Mouse (Mus musculus) MEL (cell line): ENCODE results near the gene Prdm1. TPM values are rescaled to one million over a fixed set of nuclear protein-coding genes. Genes with fewer than 3 reads are reported as not detected.

ENCODE experiments used
- DNase-seq: peaks from one replicate; pipeline ENCODE4 v3.0.0; 2011; ENCODE audit warnings: low read depth, low spot score
- H3K27ac ChIP-seq: 2 replicates; pipeline ENCODE4 v1.5.1; 2012; ENCODE audit warnings: low read depth, mild to moderate bottlenecking, control low read depth, low read length, moderate library complexity; ENCODE audit not compliant: control insufficient read depth
- H3K27me3 ChIP-seq, 2 experiments: fragments of 150-350 bp in 1 of 2; sonication (generic) in 1 of 2; 2 replicates each; pipeline ENCODE4 v1.6.1; 2012; ENCODE audit warnings: low read length in 2 of 2, mild to moderate bottlenecking in 2 of 2, improper control_type of control experiment in 1 of 2, moderate library complexity in 1 of 2; ENCODE audit not compliant: insufficient read depth in 2 of 2, control insufficient read depth in 1 of 2
- H3K36me3 ChIP-seq, 2 experiments: 2 replicates each; pipeline ENCODE4 v1.6.1; 2012 to 2014; ENCODE audit warnings: low read length in 2 of 2, improper control_type of control experiment in 1 of 2, inconsistent platforms in 1 of 2, mild to moderate bottlenecking in 1 of 2; ENCODE audit not compliant: insufficient read depth in 2 of 2, control insufficient read depth in 1 of 2
- H3K4me1 ChIP-seq, 2 experiments: fragments of 150-350 bp in 1 of 2; sonication (generic) in 1 of 2; 2 replicates each; pipeline ENCODE4 v1.6.1; 2012; ENCODE audit warnings: low read length in 2 of 2, improper control_type of control experiment in 1 of 2, mild to moderate bottlenecking in 1 of 2; ENCODE audit not compliant: insufficient read depth in 2 of 2, control insufficient read depth in 1 of 2
- H3K4me3 ChIP-seq, 2 experiments: fragments of 150-350 bp in 1 of 2; sonication (generic) in 1 of 2; 2 replicates each; pipeline ENCODE4 v1.5.1; 2012; ENCODE audit warnings: low read depth in 2 of 2, low read length in 2 of 2, mild to moderate bottlenecking in 2 of 2, moderate library complexity in 2 of 2, control low read depth in 1 of 2, improper control_type of control experiment in 1 of 2; ENCODE audit not compliant: control insufficient read depth in 1 of 2, insufficient read depth in 1 of 2
- H3K79me2 ChIP-seq: 2 replicates; pipeline ENCODE4 v1.6.1; 2012; ENCODE audit warnings: mild to moderate bottlenecking, low read length, moderate library complexity; ENCODE audit not compliant: control insufficient read depth, poor library complexity, insufficient read depth
- H3K9ac ChIP-seq: 2 replicates; pipeline ENCODE4 v1.6.1; 2012; ENCODE audit warnings: low read depth, mild to moderate bottlenecking, control low read depth, low read length, moderate library complexity; ENCODE audit not compliant: control insufficient read depth, poor library complexity, severe bottlenecking
- H3K9me3 ChIP-seq: fragments of 150-350 bp; sonication (generic); replicated peaks from 2 replicates; pipeline ENCODE4 v1.6.1; 2012; ENCODE audit warnings: mild to moderate bottlenecking, low read length, improper control_type of control experiment, moderate library complexity; ENCODE audit not compliant: insufficient read depth
- BHLHE40 ChIP-seq: IDR thresholded peaks from 2 replicates; pipeline ENCODE4 v1.6.1; 2012; ENCODE audit warnings: low read depth, mild to moderate bottlenecking, inconsistent platforms, low read length, improper control_type of control experiment, borderline replicate concordance
- CHD2 ChIP-seq: IDR thresholded peaks from 2 replicates; pipeline ENCODE4 v1.6.1; 2011; ENCODE audit warnings: low read length, improper control_type of control experiment
- CTCF ChIP-seq, 3 experiments: IDR thresholded peaks in 2 of 3; conservative IDR thresholded peaks in 1 of 3; 2 replicates each; pipeline ENCODE4 v1.5.1; 2011 to 2012; ENCODE audit warnings: low read length in 3 of 3, low read depth in 2 of 3, mild to moderate bottlenecking in 2 of 3, improper control_type of control experiment in 1 of 3, inconsistent platforms in 1 of 3, mixed read lengths in 1 of 3, moderate library complexity in 1 of 3; ENCODE audit not compliant: control insufficient read depth in 1 of 3, insufficient read depth in 1 of 3, poor library complexity in 1 of 3, severe bottlenecking in 1 of 3
- E2F4 ChIP-seq: IDR thresholded peaks from 2 replicates; pipeline ENCODE4 v1.6.1; 2011; ENCODE audit warnings: low read depth, low read length, improper control_type of control experiment, borderline replicate concordance
- ETS1 ChIP-seq: IDR thresholded peaks from 2 replicates; pipeline ENCODE4 v1.6.1; 2012; ENCODE audit warnings: low read depth, mild to moderate bottlenecking, inconsistent platforms, low read length, improper control_type of control experiment, moderate library complexity
- HCFC1 ChIP-seq: IDR thresholded peaks from 2 replicates; pipeline ENCODE4 v1.6.1; 2012; ENCODE audit warnings: low read depth, mild to moderate bottlenecking, inconsistent platforms, low read length, improper control_type of control experiment, moderate library complexity
- JUND ChIP-seq: IDR thresholded peaks from 2 replicates; pipeline ENCODE4 v1.6.1; 2011; ENCODE audit warnings: low read depth, mild to moderate bottlenecking, improper control_type of control experiment, low read length
- MAFK ChIP-seq: IDR thresholded peaks from 2 replicates; pipeline ENCODE4 v1.6.1; 2011; ENCODE audit warnings: low read depth, mild to moderate bottlenecking, low read length, improper control_type of control experiment, borderline replicate concordance
- MAZ ChIP-seq: IDR thresholded peaks from 2 replicates; pipeline ENCODE4 v1.6.1; 2012; ENCODE audit warnings: low read depth, mild to moderate bottlenecking, inconsistent platforms, low read length, improper control_type of control experiment
- MEF2A ChIP-seq: IDR thresholded peaks from 2 replicates; pipeline ENCODE4 v1.6.1; 2014; ENCODE audit warnings: low read depth, mild to moderate bottlenecking, inconsistent platforms, low read length, improper control_type of control experiment; ENCODE audit not compliant: poor library complexity, insufficient replicate concordance, severe bottlenecking; ENCODE audit errors: extremely low read depth
- MXI1 ChIP-seq: IDR thresholded peaks from 2 replicates; pipeline ENCODE4 v1.6.1; 2011; ENCODE audit warnings: mild to moderate bottlenecking, low read depth, low read length, improper control_type of control experiment
- NELFE ChIP-seq: IDR thresholded peaks from 2 replicates; pipeline ENCODE4 v1.6.1; 2011; ENCODE audit warnings: low read depth, low read length, improper control_type of control experiment
- NRF1 ChIP-seq: IDR thresholded peaks from 2 replicates; pipeline ENCODE4 v1.6.1; 2014; ENCODE audit warnings: low read depth, mild to moderate bottlenecking, inconsistent platforms, low read length, improper control_type of control experiment, moderate library complexity; ENCODE audit not compliant: poor library complexity, insufficient read depth, severe bottlenecking
- POLR2AphosphoS5 ChIP-seq: IDR thresholded peaks from 2 replicates; pipeline ENCODE4 v1.6.1; 2012; ENCODE audit warnings: low read depth, borderline replicate concordance, mild to moderate bottlenecking, inconsistent platforms, low read length, moderate library complexity, mixed read lengths
- RAD21 ChIP-seq: IDR thresholded peaks from 2 replicates; pipeline ENCODE4 v1.6.1; 2011; ENCODE audit warnings: mild to moderate bottlenecking, low read depth, low read length, improper control_type of control experiment
- RCOR1 ChIP-seq: IDR thresholded peaks from 2 replicates; pipeline ENCODE4 v1.6.1; 2012; ENCODE audit warnings: low read depth, mild to moderate bottlenecking, inconsistent platforms, low read length, improper control_type of control experiment
- SIN3A ChIP-seq: IDR thresholded peaks from 2 replicates; pipeline ENCODE4 v1.6.1; 2012; ENCODE audit warnings: low read length, improper control_type of control experiment, inconsistent platforms
- SMC3 ChIP-seq: IDR thresholded peaks from 2 replicates; pipeline ENCODE4 v1.6.1; 2011; ENCODE audit warnings: low read depth, low read length, improper control_type of control experiment
- TAL1 ChIP-seq: IDR thresholded peaks from 2 replicates; pipeline ENCODE4 v1.6.1; 2012; ENCODE audit warnings: mild to moderate bottlenecking, inconsistent platforms, low read length, moderate library complexity, mixed read lengths
- TBP ChIP-seq: IDR thresholded peaks from 2 replicates; pipeline ENCODE4 v1.8.0; 2011; ENCODE audit warnings: low read depth, low read length, improper control_type of control experiment
- TCF12 ChIP-seq: IDR thresholded peaks from 2 replicates; pipeline ENCODE4 v1.6.1; 2014; ENCODE audit warnings: low read depth, mild to moderate bottlenecking, inconsistent platforms, low read length, improper control_type of control experiment, moderate library complexity
- USF2 ChIP-seq, 2 experiments: IDR thresholded peaks; 2 replicates each; pipeline ENCODE4 v1.6.1; 2011 to 2012; ENCODE audit warnings: improper control_type of control experiment in 2 of 2, low read length in 2 of 2, borderline replicate concordance in 1 of 2, inconsistent platforms in 1 of 2, low read depth in 1 of 2, mild to moderate bottlenecking in 1 of 2; ENCODE audit not compliant: insufficient read depth in 1 of 2
- ZKSCAN1 ChIP-seq: IDR thresholded peaks from 2 replicates; pipeline ENCODE4 v1.6.1; 2012; ENCODE audit warnings: low read depth, mild to moderate bottlenecking, inconsistent platforms, low read length, improper control_type of control experiment, moderate library complexity
- ZMIZ1 ChIP-seq: IDR thresholded peaks from 2 replicates; pipeline ENCODE4 v1.6.1; 2012; ENCODE audit warnings: low read depth, mild to moderate bottlenecking, inconsistent platforms, low read length, improper control_type of control experiment, moderate library complexity
- polyA plus RNA-seq, 2 experiments: library from polyadenylated mRNA; stranded (reverse) in 1 of 2; unstranded in 1 of 2; fragments of >175 nt in 1 of 2; fragments of >200 nt in 1 of 2; gene quantifications; 2 replicates each; pipeline versions ENCODE4 v1.2.1 to v1.2.4; 2012; ENCODE audit warnings: low replicate concordance in 2 of 2, low read depth in 1 of 2; ENCODE audit not compliant: insufficient read length in 2 of 2, insufficient read depth in 1 of 2, missing spikeins in 1 of 2
- total RNA-seq: library from RNA; depleted of rRNA; stranded (reverse); fragments of 300-350 nt; gene quantifications from 2 replicates; pipeline ENCODE4 v1.2.3, GENCODE M21; 2012

Gene Prdm1
- total and polyA plus RNA-seq, 3 experiments, result 0.14 TPM; not detected in 2

GRCm38 (mm10) chr10:44391509-44392290, 136.6 kb downstream of the Prdm1 start:
- TF ChIP-seq CTCF (IDR thresholded peaks at IDR 0.05 in 2 of 3, conservative IDR thresholded peaks at IDR 0.05 in 1 of 3; ENCODE audit: control insufficient read depth in 1 of 3, insufficient read depth in 1 of 3, low read depth in 2 of 3, low read length in 3 of 3, poor library complexity in 1 of 3, severe bottlenecking in 1 of 3) (no peak), JUND (no peak), BHLHE40 (no peak), NELFE (no peak), SMC3 (no peak), MXI1 (no peak), ETS1 (no peak), ZMIZ1 (no peak), MAZ (no peak), ZKSCAN1 (no peak), RAD21 (no peak), MEF2A (no peak), SIN3A (no peak), USF2 (IDR thresholded peaks at IDR 0.05; ENCODE audit: borderline replicate concordance in 1 of 2, insufficient read depth in 1 of 2, low read depth in 1 of 2, low read length in 2 of 2) (no peak), NRF1 (no peak), E2F4 (no peak), CHD2 (no peak)
- Histone ChIP-seq H3K79me2 (no peaks in the 10 kb centered on the region), H3K36me3 (no peaks in the 10 kb centered on the region), H3K9me3 (no peaks in the 10 kb centered on the region), H3K4me3 (no peak overlapping the region), H3K4me1 (no peaks in the 10 kb centered on the region), H3K9ac (no peak overlapping the region), H3K27ac (no peak overlapping the region), H3K27me3 (no peaks in the 10 kb centered on the region)
- no peak for DNase-seq

GRCm38 (mm10) chr10:44390286-44390685, 138.0 kb downstream of the Prdm1 start:
- Histone ChIP-seq H3K36me3 (no peaks in the 10 kb centered on the region), H3K27ac (no peak overlapping the region), H3K4me3 (no peak overlapping the region), H3K27me3 (no peaks in the 10 kb centered on the region), H3K79me2 (no peaks in the 10 kb centered on the region), H3K4me1 (no peaks in the 10 kb centered on the region), H3K9me3 (no peaks in the 10 kb centered on the region), H3K9ac (no peak overlapping the region)
- DNase-seq, result no peak
- TF ChIP-seq RCOR1 (no peak), HCFC1 (no peak), SIN3A (no peak), ETS1 (no peak), POLR2AphosphoS5 (no peak), MAZ (no peak), TAL1 (no peak), MAFK (no peak), TBP (no peak), NRF1 (no peak), TCF12 (no peak), ZKSCAN1 (no peak), MEF2A (no peak)
